Mouse (Mus musculus): ENCODE results near the gene Gm42906. TPM values are rescaled to one million over a fixed set of nuclear protein-coding genes. Genes with fewer than 3 reads are reported as not detected.

The Gm42906 gene
- polyA plus RNA-seq, 1 experiment from 2014 or later: 0.38 TPM

GRCm38 (mm10) chr5:151410006-151410405 lies 18.0 kb downstream of the Gm42906 start:
- H3K4me2 ChIP-seq: no peak overlapping the region
- H3K4me1 ChIP-seq (replicated peaks): peaks cover 6% of the 10 kb centered on the region
- ATAC-seq (replicated peaks; ENCODE audit: insufficient number of reproducible peaks, insufficient read depth, low FRiP score, low read depth): no peak
- no peaks in the 10 kb centered on the region for H3K9me3 ChIP-seq (replicated peaks)
- H3K4me3 ChIP-seq: no peak overlapping the region
- H3K36me3 ChIP-seq: no peaks in the 10 kb centered on the region
- H3K27me3 ChIP-seq: no peaks in the 10 kb centered on the region
- no peak overlapping the region for H3K9ac ChIP-seq
- WGBS: 75% methylated on average over 3 of the region's 3 CpGs
- no peak overlapping the region for H3K27ac ChIP-seq

GRCm38 (mm10) chr5:151409282-151409681 lies 18.7 kb downstream of the Gm42906 start:
- Histone ChIP-seq H3K36me3 (no peaks in the 10 kb centered on the region), H3K4me1 (replicated peaks) (peaks cover 6% of the 10 kb centered on the region), H3K4me3 (no peak overlapping the region), H3K27me3 (no peaks in the 10 kb centered on the region), H3K9ac (no peak overlapping the region), H3K4me2 (no peak overlapping the region), H3K9me3 (replicated peaks) (no peaks in the 10 kb centered on the region), H3K27ac (no peak overlapping the region)
- no peak for ATAC-seq (replicated peaks; ENCODE audit: insufficient number of reproducible peaks, insufficient read depth, low FRiP score, low read depth)
- WGBS: 47% methylated on average over 1 of the region's 1 CpGs

GRCm38 (mm10) chr5:151408124-151408900 lies 19.7 kb downstream of the Gm42906 start:
- Histone ChIP-seq H3K4me3 (no peak overlapping the region), H3K27me3 (no peaks in the 10 kb centered on the region), H3K27ac (no peak overlapping the region), H3K9me3 (replicated peaks) (no peaks in the 10 kb centered on the region), H3K36me3 (no peaks in the 10 kb centered on the region), H3K4me1 (replicated peaks) (0 out of 2 replicates have a peak, but pooled peaks cover 3% of the 10 kb centered on the region), H3K9ac (no peak overlapping the region), H3K4me2 (no peak overlapping the region)
- WGBS: 59% methylated on average over 7 of the region's 7 CpGs
- no peak for ATAC-seq (replicated peaks; ENCODE audit: insufficient number of reproducible peaks, insufficient read depth, low FRiP score, low read depth)

GRCm38 (mm10) chr5:151407493-151407892 lies 20.5 kb downstream of the Gm42906 start:
- no peaks in the 10 kb centered on the region for H3K4me1 ChIP-seq (replicated peaks)
- no peaks in the 10 kb centered on the region for H3K36me3 ChIP-seq
- H3K4me2 ChIP-seq: no peak overlapping the region
- no peak overlapping the region for H3K27ac ChIP-seq
- no peak for ATAC-seq (replicated peaks; ENCODE audit: insufficient number of reproducible peaks, insufficient read depth, low FRiP score, low read depth)
- no peak overlapping the region for H3K4me3 ChIP-seq
- no peaks in the 10 kb centered on the region for H3K9me3 ChIP-seq (replicated peaks)
- H3K27me3 ChIP-seq: no peaks in the 10 kb centered on the region
- no peak overlapping the region for H3K9ac ChIP-seq
- WGBS: 75% methylated on average over 3 of the region's 3 CpGs

GRCm38 (mm10) chr5:151406276-151406675 lies 21.7 kb downstream of the Gm42906 start:
- Histone ChIP-seq H3K4me1 (replicated peaks) (no peaks in the 10 kb centered on the region), H3K36me3 (no peaks in the 10 kb centered on the region), H3K9ac (no peak overlapping the region), H3K27ac (no peak overlapping the region), H3K9me3 (replicated peaks) (no peaks in the 10 kb centered on the region), H3K4me2 (no peak overlapping the region), H3K27me3 (no peaks in the 10 kb centered on the region), H3K4me3 (no peak overlapping the region)
- no peak for ATAC-seq (replicated peaks; ENCODE audit: insufficient number of reproducible peaks, insufficient read depth, low FRiP score, low read depth)
- 70% methylated on average over 5 of the region's 5 CpGs for WGBS

- Histone ChIP-seq H3K27me3 (no peaks in the 10 kb centered on the region), H3K9ac (no peak overlapping the region), H3K27ac (no peak overlapping the region), H3K4me2 (no peak overlapping the region), H3K36me3 (no peaks in the 10 kb centered on the region), H3K9me3 (replicated peaks) (no peaks in the 10 kb centered on the region), H3K4me3 (no peak overlapping the region), H3K4me1 (replicated peaks) (no peaks in the 10 kb centered on the region)
- WGBS: 78% methylated on average over 8 of the region's 8 CpGs
- ATAC-seq (replicated peaks; ENCODE audit: insufficient number of reproducible peaks, insufficient read depth, low FRiP score, low read depth): no peak
Measured at GRCm38 (mm10) chr5:151405314-151405903, 22.6 kb downstream of the Gm42906 start.

GRCm38 (mm10) chr5:151403586-151403985 lies 24.4 kb downstream of the Gm42906 start:
- 57% methylated on average over 2 of the region's 2 CpGs for WGBS
- Histone ChIP-seq H3K4me2 (no peak overlapping the region), H3K9ac (no peak overlapping the region), H3K9me3 (replicated peaks) (no peaks in the 10 kb centered on the region), H3K4me1 (replicated peaks) (no peaks in the 10 kb centered on the region), H3K27me3 (no peaks in the 10 kb centered on the region), H3K36me3 (no peaks in the 10 kb centered on the region), H3K27ac (no peak overlapping the region), H3K4me3 (no peak overlapping the region)
- ATAC-seq (replicated peaks; ENCODE audit: insufficient number of reproducible peaks, insufficient read depth, low FRiP score, low read depth): no peak

- H3K9ac ChIP-seq: no peak overlapping the region
- no peaks in the 10 kb centered on the region for H3K4me1 ChIP-seq (replicated peaks)
- H3K27me3 ChIP-seq: no peaks in the 10 kb centered on the region
- H3K27ac ChIP-seq: no peak overlapping the region
- no peaks in the 10 kb centered on the region for H3K9me3 ChIP-seq (replicated peaks)
- no peak for ATAC-seq (replicated peaks; ENCODE audit: insufficient number of reproducible peaks, insufficient read depth, low FRiP score, low read depth)
- WGBS: 83% methylated on average over 2 of the region's 2 CpGs
- H3K4me2 ChIP-seq: no peak overlapping the region
- no peak overlapping the region for H3K4me3 ChIP-seq
- no peaks in the 10 kb centered on the region for H3K36me3 ChIP-seq
Measured at GRCm38 (mm10) chr5:151400557-151400944, 27.4 kb downstream of the Gm42906 start.

GRCm38 (mm10) chr5:151399918-151400556 lies 27.9 kb downstream of the Gm42906 start:
- Histone ChIP-seq H3K4me1 (replicated peaks) (0 out of 2 replicates have a peak, but pooled peaks cover 4% of the 10 kb centered on the region), H3K27me3 (no peaks in the 10 kb centered on the region), H3K27ac (no peak overlapping the region), H3K4me3 (no peak overlapping the region), H3K9ac (no peak overlapping the region), H3K9me3 (replicated peaks) (no peaks in the 10 kb centered on the region), H3K36me3 (no peaks in the 10 kb centered on the region), H3K4me2 (no peak overlapping the region)
- no peak for ATAC-seq (replicated peaks; ENCODE audit: insufficient number of reproducible peaks, insufficient read depth, low FRiP score, low read depth)
- WGBS: 62% methylated on average over 7 of the region's 7 CpGs

GRCm38 (mm10) chr5:151396119-151396518 lies 31.8 kb downstream of the Gm42906 start:
- 64% methylated on average over 4 of the region's 4 CpGs for WGBS
- Histone ChIP-seq H3K4me3 (no peak overlapping the region), H3K4me2 (no peak overlapping the region), H3K36me3 (no peaks in the 10 kb centered on the region), H3K27ac (no peak overlapping the region), H3K9ac (no peak overlapping the region), H3K27me3 (no peaks in the 10 kb centered on the region), H3K9me3 (replicated peaks) (no peaks in the 10 kb centered on the region), H3K4me1 (replicated peaks) (peaks cover 4% of the 10 kb centered on the region; the same call in 1 of the 2 replicates)
- ATAC-seq (replicated peaks; ENCODE audit: insufficient number of reproducible peaks, insufficient read depth, low FRiP score, low read depth): no peak

- H3K4me3 ChIP-seq: no peak overlapping the region
- H3K4me2 ChIP-seq: no peak overlapping the region
- peak overlapping the region; percentile 62 for H3K27ac ChIP-seq
- WGBS: 54% methylated on average over 5 of the region's 5 CpGs
- H3K9me3 ChIP-seq (replicated peaks): no peaks in the 10 kb centered on the region
- H3K9ac ChIP-seq: no peak overlapping the region
- H3K4me1 ChIP-seq (replicated peaks): peaks cover 4% of the 10 kb centered on the region; the same call in 1 of the 2 replicates
- no peaks in the 10 kb centered on the region for H3K36me3 ChIP-seq
- H3K27me3 ChIP-seq: no peaks in the 10 kb centered on the region
- ATAC-seq (replicated peaks; ENCODE audit: insufficient number of reproducible peaks, insufficient read depth, low FRiP score, low read depth): no peak
Measured at GRCm38 (mm10) chr5:151394690-151395089, 33.3 kb downstream of the Gm42906 start.

All from heart, embryonic 15.5 days (tissue).